Mouse (Mus musculus) layer of hippocampus, adult 2 months (tissue): ENCODE results near the gene Wwp2. TPM values are rescaled to one million over a fixed set of nuclear protein-coding genes. Genes with fewer than 3 reads are reported as not detected.

Source experiments
- DNase-seq, 2 experiments: peaks; one replicate each; pipeline ENCODE4 v3.0.0; 2022; ENCODE audit warnings: low spot score in 2 of 2
- H3K27ac ChIP-seq: fragments of 200-600 bp; 2 replicates; pipeline ENCODE4 v1.8.1; 2022
- H3K4me3 ChIP-seq: fragments of 200-600 bp; 2 replicates; pipeline ENCODE4 v1.8.1; 2022; ENCODE audit warnings: mild to moderate bottlenecking
- CTCF ChIP-seq: fragments of 200-600 bp; conservative IDR thresholded peaks from 2 replicates; pipeline ENCODE4 v1.8.1; 2022; ENCODE audit warnings: antibody characterized with exemption, mild to moderate bottlenecking, moderate library complexity
- total RNA-seq, 2 experiments: library from RNA; stranded (reverse); gene quantifications; 2 replicates each; pipeline ENCODE4 v1.2.3; 2021

Gene Wwp2
- total RNA-seq, 2 experiments from 2014 or later = 37.1 to 38.0 TPM

- no peak for TF ChIP-seq CTCF
- DNase-seq = no peak
- Histone ChIP-seq H3K4me3 (no peak overlapping the region), H3K27ac (no peak overlapping the region)
Measured at GRCm38 (mm10) chr8:107404057-107404456, 32.1 kb upstream of the Wwp2 start.

GRCm38 (mm10) chr8:107405935-107406334 lies 30.2 kb upstream of the Wwp2 start:
- Histone ChIP-seq H3K27ac (no peak overlapping the region), H3K4me3 (no peak overlapping the region)
- no peak for TF ChIP-seq CTCF
- no peak for DNase-seq

- no peak overlapping the region for H3K4me3 ChIP-seq
- peak; percentile 78 for TF ChIP-seq CTCF
- DNase-seq = no peak
Measured at GRCm38 (mm10) chr8:107411391-107411790, 24.8 kb upstream of the Wwp2 start.

GRCm38 (mm10) chr8:107412552-107412951 lies 23.6 kb upstream of the Wwp2 start:
- no peak overlapping the region for H3K4me3 ChIP-seq
- no peak for DNase-seq
- TF ChIP-seq CTCF = no peak
- no peak overlapping the region for H3K27ac ChIP-seq

More at GRCm38 (mm10) chr8:107411391-107411790, 24.8 kb upstream of the Wwp2 start:
- no peak overlapping the region for H3K27ac ChIP-seq

GRCm38 (mm10) chr8:107413881-107414280 lies 22.3 kb upstream of the Wwp2 start:
- no peak overlapping the region for H3K27ac ChIP-seq
- no peak for TF ChIP-seq CTCF

GRCm38 (mm10) chr8:107417001-107417400 lies 19.2 kb upstream of the Wwp2 start:
- H3K27ac ChIP-seq = no peak overlapping the region
- no peak overlapping the region for H3K4me3 ChIP-seq
- no peak for DNase-seq
- no peak for TF ChIP-seq CTCF

More at GRCm38 (mm10) chr8:107413881-107414280, 22.3 kb upstream of the Wwp2 start:
- no peak overlapping the region for H3K4me3 ChIP-seq
- no peak for DNase-seq

GRCm38 (mm10) chr8:107424176-107424575 lies 12.0 kb upstream of the Wwp2 start:
- no peak for TF ChIP-seq CTCF
- H3K27ac ChIP-seq = peak overlapping the region; percentile 90
- DNase-seq = no peak
- H3K4me3 ChIP-seq = peak overlapping the region; percentile 98

GRCm38 (mm10) chr8:107424597-107425229 lies 11.5 kb upstream of the Wwp2 start, which contains the start of gene Nob1:
TSS of gene Nob1 (minus strand) at chr8:107425051.
- H3K27ac ChIP-seq = peak within 1 kb of the TSS; percentile 90
- peak within 1 kb of the TSS; percentile 98 for H3K4me3 ChIP-seq
- DNase-seq = peak; percentile 95 to 98
- peak; percentile 99 for TF ChIP-seq CTCF

- no peak for DNase-seq
- no peak overlapping the region for H3K27ac ChIP-seq
- H3K4me3 ChIP-seq = peak overlapping the region; percentile 98
- TF ChIP-seq CTCF = no peak; the same call in 1 of the 2 replicates
Measured at GRCm38 (mm10) chr8:107425230-107425597, 11.0 kb upstream of the Wwp2 start.

GRCm38 (mm10) chr8:107430821-107431220 lies 5.3 kb upstream of the Wwp2 start:
- no peak for DNase-seq
- H3K27ac ChIP-seq = no peak overlapping the region
- no peak for TF ChIP-seq CTCF
- no peak overlapping the region for H3K4me3 ChIP-seq

- no peak for DNase-seq
- no peak overlapping the region for H3K27ac ChIP-seq
- TF ChIP-seq CTCF = no peak
- H3K4me3 ChIP-seq = peak overlapping the region; percentile 93
Measured at GRCm38 (mm10) chr8:107435421-107435961, 674 bp upstream of the Wwp2 start.

- DNase-seq = no peak
- H3K27ac ChIP-seq = peak overlapping the region; percentile 91
- no peak for TF ChIP-seq CTCF
- peak overlapping the region; percentile 93 for H3K4me3 ChIP-seq
Measured at GRCm38 (mm10) chr8:107436841-107437421, 766 bp downstream of the Wwp2 start.

- no peak overlapping the region for H3K27ac ChIP-seq
- TF ChIP-seq CTCF = no peak
- no peak for DNase-seq
- no peak overlapping the region for H3K4me3 ChIP-seq
Measured at GRCm38 (mm10) chr8:107437711-107438110, 1.5 kb downstream of the Wwp2 start.
